Mouse (Mus musculus) forebrain, embryonic 15.5 days (tissue): Measurements from ENCODE around the gene Ttyh2. TPM values are rescaled to one million over a fixed set of nuclear protein-coding genes. Genes with fewer than 3 reads are reported as not detected.

Experiments
- ATAC-seq: fragments of 200-750 bp; cut with Nextera tagmentation; replicated peaks from 2 replicates; pipeline ENCODE4 v1.8.0; 2017; ENCODE audit warnings: mild to moderate bottlenecking, moderate TSS enrichment, moderate library complexity
- H3K27ac ChIP-seq: fragments of 300-500 bp; sonication (generic); replicated peaks from 2 replicates; pipeline ENCODE4 v1.5.1; 2015; ENCODE audit warnings: mild to moderate bottlenecking, inconsistent platforms
- H3K27me3 ChIP-seq: fragments of 300-500 bp; sonication (generic); 2 replicates; pipeline ENCODE4 v1.6.1; 2015; ENCODE audit warnings: inconsistent platforms
- H3K36me3 ChIP-seq: fragments of 300-500 bp; sonication (generic); 2 replicates; pipeline ENCODE4 v1.6.1; 2015; ENCODE audit warnings: mild to moderate bottlenecking, inconsistent platforms
- H3K4me1 ChIP-seq: fragments of 300-500 bp; sonication (generic); 2 replicates; pipeline ENCODE4 v1.6.1; 2015; ENCODE audit warnings: inconsistent platforms
- H3K4me2 ChIP-seq: fragments of 300-500 bp; sonication (generic); replicated peaks from 2 replicates; pipeline ENCODE4 v1.6.1; 2015; ENCODE audit warnings: mild to moderate bottlenecking, inconsistent platforms
- H3K4me3 ChIP-seq: fragments of 300-500 bp; sonication (generic); 2 replicates; pipeline ENCODE4 v1.5.1; 2015; ENCODE audit warnings: mild to moderate bottlenecking, inconsistent platforms
- H3K9ac ChIP-seq: fragments of 300-500 bp; sonication (generic); replicated peaks from 2 replicates; pipeline ENCODE4 v1.6.1; 2015; ENCODE audit warnings: mild to moderate bottlenecking, inconsistent platforms
- H3K9me3 ChIP-seq: fragments of 300-500 bp; sonication (generic); 2 replicates; pipeline ENCODE4 v1.6.1; 2016; ENCODE audit warnings: inconsistent platforms
- WGBS: fragments of 180-500 bp; shearing (Covaris S2); methylation state at CpG from one replicate; pipeline ENCODE4 v1.1.7; 2015; ENCODE audit warnings: mixed read lengths; 5-methylcytosine and 5-hydroxymethylcytosine counted together
- polyA plus RNA-seq: library from polyadenylated mRNA; unstranded; fragments of >200 nt; fragmentation: Nextera tagmentation; extraction: Ambion mirVana; gene quantifications from 2 replicates; pipeline ENCODE4 v1.2.1, GENCODE M21; 2015

Ttyh2 gene
- polyA plus RNA-seq, 1 experiment from 2014 or later: 23.1 TPM

- Histone ChIP-seq H3K4me1 (peaks cover 18% of the 10 kb centered on the region), H3K9ac (no peak overlapping the region), H3K4me3 (no peak overlapping the region), H3K9me3 (no peaks in the 10 kb centered on the region), H3K27ac (no peak overlapping the region), H3K27me3 (no peaks in the 10 kb centered on the region), H3K36me3 (no peaks in the 10 kb centered on the region), H3K4me2 (no peak overlapping the region)
- no peak for ATAC-seq
- 81% methylated on average over 20 of the region's 20 CpGs for WGBS
Observed at GRCm38 (mm10) chr11:114683722-114684621, 8.7 kb downstream of the Ttyh2 start.

GRCm38 (mm10) chr11:114684627-114685373 lies 9.6 kb downstream of the Ttyh2 start:
- no peak overlapping the region for H3K4me2 ChIP-seq
- no peak overlapping the region for H3K9ac ChIP-seq
- H3K27me3 ChIP-seq: no peaks in the 10 kb centered on the region
- ATAC-seq: no peak
- H3K4me1 ChIP-seq: peaks cover 14% of the 10 kb centered on the region
- H3K9me3 ChIP-seq: no peaks in the 10 kb centered on the region
- no peaks in the 10 kb centered on the region for H3K36me3 ChIP-seq
- 72% methylated on average over 14 of the region's 14 CpGs for WGBS
- no peak overlapping the region for H3K27ac ChIP-seq
- no peak overlapping the region for H3K4me3 ChIP-seq

GRCm38 (mm10) chr11:114685526-114686040 lies 10.4 kb downstream of the Ttyh2 start:
- no peaks in the 10 kb centered on the region for H3K27me3 ChIP-seq

GRCm38 (mm10) chr11:114686221-114686959 lies 11.2 kb downstream of the Ttyh2 start:
- Histone ChIP-seq H3K4me1 (peaks cover 11% of the 10 kb centered on the region), H3K27ac (no peak overlapping the region), H3K9me3 (no peaks in the 10 kb centered on the region), H3K36me3 (no peaks in the 10 kb centered on the region), H3K27me3 (no peaks in the 10 kb centered on the region), H3K9ac (no peak overlapping the region), H3K4me3 (no peak overlapping the region), H3K4me2 (no peak overlapping the region)
- ATAC-seq: no peak
- 92% methylated on average over 16 of the region's 16 CpGs for WGBS

More at GRCm38 (mm10) chr11:114685526-114686040, 10.4 kb downstream of the Ttyh2 start:
- WGBS: 82% methylated on average over 9 of the region's 9 CpGs
- Histone ChIP-seq H3K4me1 (peaks cover 11% of the 10 kb centered on the region), H3K4me2 (no peak overlapping the region), H3K4me3 (no peak overlapping the region), H3K9ac (no peak overlapping the region), H3K36me3 (no peaks in the 10 kb centered on the region), H3K27ac (no peak overlapping the region), H3K9me3 (no peaks in the 10 kb centered on the region)
- no peak for ATAC-seq

- H3K4me3 ChIP-seq: no peak overlapping the region
- peaks cover 11% of the 10 kb centered on the region for H3K4me1 ChIP-seq
- H3K4me2 ChIP-seq: no peak overlapping the region
- WGBS: 72% methylated on average over 10 of the region's 10 CpGs
- no peaks in the 10 kb centered on the region for H3K9me3 ChIP-seq
- no peak for ATAC-seq
- H3K27ac ChIP-seq: peak overlapping the region; percentile 37; the same call in 1 of the 2 replicates
- no peaks in the 10 kb centered on the region for H3K36me3 ChIP-seq
- H3K27me3 ChIP-seq: no peaks in the 10 kb centered on the region
- no peak overlapping the region for H3K9ac ChIP-seq
Observed at GRCm38 (mm10) chr11:114687574-114688188, 12.4 kb downstream of the Ttyh2 start.

- H3K4me2 ChIP-seq: no peak overlapping the region
- H3K36me3 ChIP-seq: no peaks in the 10 kb centered on the region
- peaks cover 11% of the 10 kb centered on the region for H3K4me1 ChIP-seq
- no peaks in the 10 kb centered on the region for H3K27me3 ChIP-seq
- H3K4me3 ChIP-seq: no peak overlapping the region
- ATAC-seq: no peak
- H3K27ac ChIP-seq: no peak overlapping the region
- 97% methylated on average over 2 of the region's 3 CpGs for WGBS
- H3K9me3 ChIP-seq: no peaks in the 10 kb centered on the region
- H3K9ac ChIP-seq: no peak overlapping the region
Observed at GRCm38 (mm10) chr11:114688729-114689128, 13.5 kb downstream of the Ttyh2 start.

GRCm38 (mm10) chr11:114690192-114690591 lies 15.0 kb downstream of the Ttyh2 start:
- Histone ChIP-seq H3K27ac (no peak overlapping the region), H3K4me2 (no peak overlapping the region), H3K9ac (no peak overlapping the region), H3K27me3 (no peaks in the 10 kb centered on the region), H3K9me3 (no peaks in the 10 kb centered on the region), H3K4me3 (no peak overlapping the region), H3K36me3 (no peaks in the 10 kb centered on the region), H3K4me1 (peaks cover 6% of the 10 kb centered on the region; the same call in 1 of the 2 replicates)
- WGBS: 90% methylated on average over 15 of the region's 15 CpGs
- ATAC-seq: no peak

- Histone ChIP-seq H3K4me3 (no peak overlapping the region), H3K9ac (no peak overlapping the region), H3K4me2 (no peak overlapping the region), H3K36me3 (no peaks in the 10 kb centered on the region), H3K9me3 (no peaks in the 10 kb centered on the region), H3K27ac (no peak overlapping the region), H3K27me3 (no peaks in the 10 kb centered on the region), H3K4me1 (no peaks in the 10 kb centered on the region)
- 77% methylated on average over 6 of the region's 6 CpGs for WGBS
- ATAC-seq: no peak
Observed at GRCm38 (mm10) chr11:114691454-114692182, 16.4 kb downstream of the Ttyh2 start.

GRCm38 (mm10) chr11:114692601-114693000 lies 17.4 kb downstream of the Ttyh2 start:
- 40% methylated on average over 7 of the region's 7 CpGs for WGBS
- Histone ChIP-seq H3K9ac (no peak overlapping the region), H3K27me3 (no peaks in the 10 kb centered on the region), H3K4me2 (no peak overlapping the region), H3K4me1 (no peaks in the 10 kb centered on the region), H3K27ac (no peak overlapping the region), H3K4me3 (no peak overlapping the region), H3K9me3 (no peaks in the 10 kb centered on the region), H3K36me3 (peaks cover 2% of the 10 kb centered on the region; the same call in 1 of the 2 replicates)
- ATAC-seq: no peak

- H3K27ac ChIP-seq: no peak overlapping the region
- H3K9ac ChIP-seq: no peak overlapping the region
- H3K9me3 ChIP-seq: no peaks in the 10 kb centered on the region
- H3K4me3 ChIP-seq: no peak overlapping the region
- no peak for ATAC-seq
- H3K27me3 ChIP-seq: no peaks in the 10 kb centered on the region
- no peaks in the 10 kb centered on the region for H3K4me1 ChIP-seq
- peaks cover 2% of the 10 kb centered on the region; the same call in 1 of the 2 replicates for H3K36me3 ChIP-seq
- no peak overlapping the region for H3K4me2 ChIP-seq
- 88% methylated on average over 6 of the region's 6 CpGs for WGBS
Observed at GRCm38 (mm10) chr11:114693456-114693855, 18.2 kb downstream of the Ttyh2 start.

- WGBS: 84% methylated on average over 2 of the region's 2 CpGs
- Histone ChIP-seq H3K4me1 (no peaks in the 10 kb centered on the region), H3K4me3 (no peak overlapping the region), H3K4me2 (no peak overlapping the region), H3K9ac (no peak overlapping the region), H3K36me3 (peaks cover 2% of the 10 kb centered on the region; the same call in 1 of the 2 replicates), H3K27me3 (no peaks in the 10 kb centered on the region), H3K27ac (no peak overlapping the region), H3K9me3 (no peaks in the 10 kb centered on the region)
- no peak for ATAC-seq
Observed at GRCm38 (mm10) chr11:114694451-114694850, 19.2 kb downstream of the Ttyh2 start.
